Mouse (Mus musculus) embryonic fibroblast, embryonic 13.5 days (primary cell): ENCODE results near the gene Gpr65.

Experiments
- CTCF ChIP-seq: IDR thresholded peaks from 2 replicates; pipeline ENCODE4 v1.5.1; 2011; ENCODE audit warnings: mild to moderate bottlenecking, control low read depth, low read length, moderate library complexity, borderline replicate concordance; ENCODE audit not compliant: insufficient read depth
- POLR2A ChIP-seq: IDR thresholded peaks from 2 replicates; pipeline ENCODE4 v1.6.1; 2011; ENCODE audit warnings: low read depth, mild to moderate bottlenecking, control low read depth, low read length, moderate library complexity

- no peak for TF ChIP-seq CTCF
- no peak for TF ChIP-seq POLR2A
Observed at GRCm38 (mm10) chr12:98292278-98292677, 23.8 kb downstream of the Gpr65 start.
